In the genomic region with DNA sequence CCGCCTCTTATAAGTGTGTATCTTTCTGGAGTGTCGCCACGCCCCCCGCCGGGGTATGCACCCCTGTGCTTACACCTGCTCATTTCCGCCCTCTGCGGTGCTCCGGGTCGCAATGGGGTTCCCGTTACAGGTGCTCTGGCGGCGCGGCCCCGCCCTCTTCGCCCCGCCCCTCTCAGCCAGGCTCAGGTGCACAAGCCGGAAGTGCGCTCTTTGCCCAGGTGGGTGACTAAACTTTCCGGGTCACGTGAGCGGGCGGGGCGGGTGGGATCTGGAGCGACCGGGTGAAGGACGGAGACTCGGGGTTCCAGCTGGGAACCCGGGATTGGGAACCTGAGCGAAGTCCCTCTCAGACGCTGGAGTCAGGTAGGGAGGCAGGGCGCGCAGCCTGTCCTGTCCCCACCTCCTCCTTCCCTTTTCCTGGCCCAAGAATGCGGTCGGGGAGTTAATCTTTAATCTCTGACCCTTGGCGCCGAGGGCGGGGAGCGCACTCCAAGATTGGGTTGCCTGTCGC, we compare ENCODE assay signal across 8 mouse cellular contexts. TPM values are rescaled to one million over a fixed set of nuclear protein-coding genes. Genes with fewer than 3 reads are reported as not detected.
DNase-seq lines count a peak whose midpoint lies in the region; ATAC-seq lines count a peak whose summit lies in the region.

No protein-coding gene starts in this region.

- H3K27me3 ChIP-seq in hindbrain, embryonic 15.5 days: peaks cover 25% of the 10 kb centered on the region

- H3K9ac ChIP-seq in hindbrain, embryonic 15.5 days: peak overlapping the region; percentile 17; the same call in 1 of the 2 replicates

- DNase-seq in embryo, embryonic 9.5 days (ENCODE audit: extremely low spot score): peak; percentile 40
- no peak for DNase-seq in embryo, embryonic 10.5 days (ENCODE audit: low spot score)
- peak; percentile 52 to 67 for DNase-seq in cerebellum, adult 18-20 months
- DNase-seq in liver: peak; percentile 34
- peak; percentile 24 for DNase-seq in neural tube, embryonic 10.5 days (ENCODE audit: extremely low spot score, low spot score)
- no peak for DNase-seq in right cerebral cortex, postnatal 25 days
- DNase-seq in left cerebral cortex, adult 9 months (ENCODE audit: low spot score in 2 of 2): no peak

- no peaks in the 10 kb centered on the region for H3K36me3 ChIP-seq in hindbrain, embryonic 15.5 days

- no peak overlapping the region for H3K27ac ChIP-seq in hindbrain, embryonic 15.5 days (replicated peaks)

- H3K4me1 ChIP-seq in hindbrain, embryonic 15.5 days (replicated peaks): peaks cover 32% of the 10 kb centered on the region

- ATAC-seq in hindbrain, embryonic 15.5 days (ENCODE audit: low FRiP score, low read depth): no peak

- WGBS in hindbrain, embryonic 15.5 days: 2% methylated on average over 38 of the region's 39 CpGs

- peak overlapping the region; percentile 39 for H3K4me3 ChIP-seq in hindbrain, embryonic 15.5 days

- no peaks in the 10 kb centered on the region for H3K9me3 ChIP-seq in hindbrain, embryonic 15.5 days

- peak overlapping the region; percentile 65 for H3K4me2 ChIP-seq in hindbrain, embryonic 15.5 days

RNA-seq across cellular contexts. Expression of a gene that starts 2.4 kb away (rescaled TPM):
- polyA plus RNA-seq in hindbrain, embryonic 15.5 days (2015; fragmentation: Nextera tagmentation; extraction: Ambion mirVana): 43.1 and 45.0 TPM in 2 replicates

RNA-seq across cellular contexts. Expression of a gene that starts 3.2 kb away (rescaled TPM):
- polyA plus RNA-seq in hindbrain, embryonic 15.5 days (2015; fragmentation: Nextera tagmentation; extraction: Ambion mirVana): 4.1 and 4.6 TPM in 2 replicates

RNA-seq across cellular contexts. Expression of a gene that starts 16.2 kb away (rescaled TPM):
- 4.3 and 4.4 TPM in 2 replicates for polyA plus RNA-seq in hindbrain, embryonic 15.5 days (2015; fragmentation: Nextera tagmentation; extraction: Ambion mirVana)

RNA-seq across cellular contexts. Expression of a gene that starts 20.6 kb away (rescaled TPM):
- not detected in 2 replicates for polyA plus RNA-seq in hindbrain, embryonic 15.5 days (2015; fragmentation: Nextera tagmentation; extraction: Ambion mirVana)

RNA-seq across cellular contexts. Expression of a gene that starts 25.5 kb away (rescaled TPM):
- polyA plus RNA-seq in hindbrain, embryonic 15.5 days (2015; fragmentation: Nextera tagmentation; extraction: Ambion mirVana): 329 and 394 TPM in 2 replicates

Comparison
In these comparisons a context has a peak if more than half of its experiments do, and no peak if none do; other contexts are left out.
1. DNase-seq: peak in embryo, embryonic 9.5 days (single experiment), cerebellum, adult 18-20 months (2 of 2), liver (single experiment) and neural tube, embryonic 10.5 days (single experiment); none in embryo, embryonic 10.5 days (single experiment), right cerebral cortex, postnatal 25 days (single experiment) and left cerebral cortex, adult 9 months (0 of 2).